ENCODE assay signal across 24 mouse cellular contexts in the genomic region with DNA sequence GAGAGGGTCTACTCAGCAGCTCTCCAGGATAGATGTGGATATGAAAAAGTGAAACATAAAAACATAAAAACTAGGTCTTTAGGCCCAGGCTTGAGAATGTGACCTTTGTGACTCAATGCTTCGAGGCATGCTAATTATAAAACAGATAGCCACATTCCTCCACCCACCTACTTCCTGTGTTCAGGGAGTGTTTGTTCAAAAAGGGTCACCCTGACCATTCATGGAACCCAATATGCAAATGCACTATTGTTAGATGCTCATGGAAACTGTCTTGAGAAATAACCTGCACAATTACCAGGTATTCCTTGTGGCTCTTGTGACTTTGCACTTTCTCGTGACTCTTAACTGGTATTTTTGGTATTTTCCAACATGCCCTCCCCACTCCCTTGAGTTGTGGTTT.
"Had no signal": no experiment of that assay in that cellular context is flagged by ENCODE, and none has a peak within 500 bp of the region (broad histone marks: within the 10 kb centered on the region; RNA-seq: fewer than 3 reads in every experiment).

No protein-coding gene starts in this region.

- H3K4me3 ChIP-seq: heart, embryonic 13.5 days; heart, embryonic 15.5 days; hindbrain, embryonic 13.5 days; hindbrain, embryonic 15.5 days; kidney, embryonic 15.5 days; layer of hippocampus, adult 2 months; left cerebral cortex, adult 2 months; limb, embryonic 13.5 days had no signal

- H3K9me3 ChIP-seq: heart, embryonic 13.5 days; heart, embryonic 15.5 days; hindbrain, embryonic 13.5 days; hindbrain, embryonic 15.5 days; kidney, embryonic 15.5 days; limb, embryonic 13.5 days had no signal

- ATAC-seq: hindbrain, postnatal 0 days; intestine, embryonic 16.5 days had no signal

- H3K27me3 ChIP-seq: heart, embryonic 13.5 days; heart, embryonic 15.5 days; hindbrain, embryonic 13.5 days; hindbrain, embryonic 15.5 days; kidney, embryonic 15.5 days; limb, embryonic 13.5 days had no signal

- DNase-seq: gastrocnemius, postnatal 14 days; heart, adult 18-20 months; heart, postnatal 14 days; heart, postnatal 36 days; kidney, adult 11 months; kidney, adult 2 months; kidney, adult 9 months; kidney, postnatal 25 days; kidney, postnatal 4 days; liver had no signal

- H3K4me2 ChIP-seq: heart, embryonic 11.5 days; heart, embryonic 13.5 days; heart, embryonic 15.5 days; hindbrain, embryonic 13.5 days; hindbrain, embryonic 15.5 days; kidney, embryonic 15.5 days; limb, embryonic 13.5 days; liver, embryonic 11.5 days had no signal

- H3K4me1 ChIP-seq: heart, embryonic 13.5 days; heart, embryonic 15.5 days; hindbrain, embryonic 13.5 days; hindbrain, embryonic 15.5 days; kidney, embryonic 15.5 days; limb, embryonic 13.5 days had no signal

- H3K27ac ChIP-seq: heart, embryonic 13.5 days; heart, embryonic 15.5 days; hindbrain, embryonic 13.5 days; hindbrain, embryonic 15.5 days; hindbrain, postnatal 0 days; kidney, embryonic 15.5 days; kidney, postnatal 0 days; layer of hippocampus, adult 2 months; left cerebral cortex, adult 2 months; limb, embryonic 13.5 days; liver, embryonic 14.5 days had no signal

- H3K9ac ChIP-seq: heart, embryonic 13.5 days; heart, embryonic 15.5 days; hindbrain, embryonic 13.5 days; hindbrain, embryonic 15.5 days; kidney, embryonic 15.5 days; limb, embryonic 13.5 days; liver, embryonic 14.5 days had no signal

- H3K36me3 ChIP-seq: heart, embryonic 13.5 days; heart, embryonic 15.5 days; hindbrain, embryonic 13.5 days; hindbrain, embryonic 15.5 days; kidney, embryonic 15.5 days; limb, embryonic 13.5 days had no signal
